Mouse (Mus musculus) layer of hippocampus, adult 2 months (tissue): ENCODE measurements around the gene 1700024G13Rik. TPM values are rescaled to one million over a fixed set of nuclear protein-coding genes. Genes with fewer than 3 reads are reported as not detected.
"Not testable (repeated sequence)": the region's sequence is repeated elsewhere in the genome, so short reads cannot be mapped to it uniquely, and the experiment has no call there.

ENCODE experiments used
- DNase-seq, 2 experiments: peaks; one replicate each; pipeline ENCODE4 v3.0.0; 2022; ENCODE audit warnings: low spot score in 2 of 2
- H3K27ac ChIP-seq: fragments of 200-600 bp; 2 replicates; pipeline ENCODE4 v1.8.1; 2022
- H3K4me3 ChIP-seq: fragments of 200-600 bp; 2 replicates; pipeline ENCODE4 v1.8.1; 2022; ENCODE audit warnings: mild to moderate bottlenecking
- CTCF ChIP-seq: fragments of 200-600 bp; conservative IDR thresholded peaks from 2 replicates; pipeline ENCODE4 v1.8.1; 2022; ENCODE audit warnings: antibody characterized with exemption, mild to moderate bottlenecking, moderate library complexity
- long read RNA-seq, 2 experiments: library from polyadenylated mRNA; stranded (forward); transcript quantifications; one replicate each; pipeline ENCODE4 v2.0.0; 2021; ENCODE audit warnings: borderline mapping rate in 2 of 2
- total RNA-seq, 2 experiments: library from RNA; stranded (reverse); gene quantifications; 2 replicates each; pipeline ENCODE4 v1.2.3; 2021

The 1700024G13Rik gene
- under 1 TPM in 1 of 2 experiments, not detected in 1; 0.61 TPM for total RNA-seq
- long read RNA-seq, experiment 1 = 0 reads
- long read RNA-seq, experiment 2 = 0 reads

DNA sequence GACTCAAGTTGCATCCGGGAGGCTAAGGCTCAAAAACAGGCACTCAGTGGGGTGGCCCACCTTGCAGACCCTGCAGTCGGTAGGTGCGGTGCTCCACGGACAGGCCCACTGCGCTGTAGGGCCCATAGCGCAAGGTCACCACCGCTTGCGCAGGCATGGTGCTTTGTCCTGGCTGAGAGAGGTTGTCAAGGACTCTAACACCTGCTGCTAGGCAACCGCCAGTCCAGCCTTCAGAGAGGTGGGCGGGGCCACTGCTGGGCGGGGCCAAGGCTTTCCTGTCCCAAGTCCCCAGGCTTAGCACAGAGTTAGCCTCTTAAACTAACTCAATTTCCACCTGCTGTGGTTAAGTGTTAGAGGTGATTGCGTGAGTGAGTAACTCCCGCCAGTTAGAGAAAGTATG is at the start of gene 1700024G13Rik:
TSS of gene 1700024G13Rik (minus strand) at position 196 of the 400 bp plus-strand sequence.
- no peak within 1 kb of the TSS for H3K27ac ChIP-seq
- DNase-seq = no peak
- no peak for TF ChIP-seq CTCF
- H3K4me3 ChIP-seq = no peak within 1 kb of the TSS

DNA sequence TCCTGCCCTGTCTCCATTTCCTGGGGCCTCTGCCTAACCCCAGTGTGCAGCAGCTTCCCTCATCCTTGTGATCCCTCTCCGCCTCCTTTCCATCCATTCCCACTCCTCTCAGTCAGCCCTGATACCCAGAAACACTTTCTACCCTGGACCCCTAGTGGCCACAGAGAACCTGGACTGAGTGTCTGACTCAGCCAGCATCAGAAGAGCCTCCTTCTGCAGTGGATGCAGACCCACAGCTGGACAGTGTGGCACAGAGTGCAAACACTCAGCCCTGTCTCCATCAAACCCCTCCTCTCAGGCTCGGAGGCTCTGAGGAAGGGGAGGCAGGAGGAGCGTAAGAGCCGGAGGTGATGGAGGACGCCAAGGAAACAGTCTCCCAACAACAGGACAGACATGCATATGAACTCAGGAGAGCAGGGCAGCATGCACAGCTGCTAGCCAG is 49.2 kb upstream of the 1700024G13Rik start:
- H3K4me3 ChIP-seq = no peak overlapping the region
- no peak overlapping the region for H3K27ac ChIP-seq
- DNase-seq = no peak
- TF ChIP-seq CTCF = peak; percentile 54

GRCm38 (mm10) chr14:32429030-32429602 is 40.9 kb upstream of the 1700024G13Rik start:
- DNase-seq = no peak
- H3K27ac ChIP-seq = no peak overlapping the region
- TF ChIP-seq CTCF = no peak
- H3K4me3 ChIP-seq = no peak overlapping the region

DNA sequence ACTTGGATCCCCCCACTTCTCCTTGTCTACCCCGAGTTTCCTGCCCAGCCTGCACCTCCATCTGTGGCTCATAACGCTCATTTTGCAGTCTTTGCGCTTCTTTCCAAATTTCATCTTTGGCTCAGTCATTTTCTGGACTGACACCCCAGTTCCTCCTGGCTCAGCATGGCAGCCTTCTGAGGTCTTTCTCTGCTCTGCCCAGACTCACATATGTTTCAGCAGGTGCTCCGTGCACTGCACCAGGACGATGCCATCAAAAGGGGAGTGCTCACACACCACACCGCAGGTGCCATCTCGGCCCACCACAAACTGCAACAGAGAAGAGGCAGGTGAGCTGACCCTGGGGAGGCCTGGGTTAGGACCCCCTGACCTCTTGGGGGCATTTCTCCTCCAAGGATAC is 35.8 kb upstream of the 1700024G13Rik start:
- Histone ChIP-seq H3K27ac (no peak overlapping the region), H3K4me3 (no peak overlapping the region)
- no peak for TF ChIP-seq CTCF
- no peak for DNase-seq

DNA sequence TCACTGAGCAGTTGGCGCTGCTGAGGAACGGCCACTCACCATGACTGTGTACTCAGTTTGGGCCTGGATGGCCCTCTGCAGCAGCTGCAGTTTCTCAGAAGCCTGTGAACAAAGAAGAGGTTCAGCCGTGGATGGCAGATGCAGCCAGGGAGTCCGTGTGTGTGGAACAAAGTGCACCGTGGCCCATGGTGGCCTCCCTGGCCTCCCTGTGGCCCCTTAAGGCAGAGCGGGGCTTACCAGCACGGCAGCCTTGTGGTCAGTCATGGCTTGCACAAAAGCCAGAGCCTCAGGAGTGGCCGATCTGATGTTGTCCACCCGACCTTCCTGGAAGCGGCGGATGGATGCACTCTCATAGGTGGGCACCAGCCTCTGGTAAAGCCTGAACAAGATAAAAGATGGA is 30.6 kb upstream of the 1700024G13Rik start:
- H3K27ac ChIP-seq = no peak overlapping the region
- no peak for TF ChIP-seq CTCF
- no peak overlapping the region for H3K4me3 ChIP-seq
- no peak for DNase-seq

DNA sequence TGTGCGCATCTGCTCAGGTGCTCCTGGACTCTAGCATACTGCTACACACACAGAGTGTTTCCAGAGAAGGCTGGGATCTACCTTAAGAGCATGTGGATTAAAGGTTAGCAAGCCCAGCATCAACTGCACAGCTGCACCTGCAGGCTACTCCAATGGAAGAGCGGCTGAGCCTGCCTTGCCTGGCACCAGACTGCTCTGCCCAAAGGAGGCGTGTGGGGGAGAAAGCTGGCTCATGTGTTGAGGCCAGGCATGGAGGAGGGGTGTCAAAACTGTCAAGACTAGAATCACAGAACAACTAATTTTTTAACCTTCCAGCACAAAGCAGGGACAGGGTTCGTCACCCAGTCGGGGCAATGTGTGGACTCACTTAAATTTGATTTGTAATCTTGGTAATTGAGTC is 23.9 kb upstream of the 1700024G13Rik start:
- TF ChIP-seq CTCF = no peak
- H3K4me3 ChIP-seq = no peak overlapping the region

GRCm38 (mm10) chr14:32410084-32410483 is 21.9 kb upstream of the 1700024G13Rik start:
- DNase-seq = no peak
- no peak overlapping the region for H3K27ac ChIP-seq
- H3K4me3 ChIP-seq = no peak overlapping the region
- no peak for TF ChIP-seq CTCF

More for the DNA sequence above, 23.9 kb upstream of the 1700024G13Rik start:
- DNase-seq = no peak
- H3K27ac ChIP-seq = no peak overlapping the region

DNA sequence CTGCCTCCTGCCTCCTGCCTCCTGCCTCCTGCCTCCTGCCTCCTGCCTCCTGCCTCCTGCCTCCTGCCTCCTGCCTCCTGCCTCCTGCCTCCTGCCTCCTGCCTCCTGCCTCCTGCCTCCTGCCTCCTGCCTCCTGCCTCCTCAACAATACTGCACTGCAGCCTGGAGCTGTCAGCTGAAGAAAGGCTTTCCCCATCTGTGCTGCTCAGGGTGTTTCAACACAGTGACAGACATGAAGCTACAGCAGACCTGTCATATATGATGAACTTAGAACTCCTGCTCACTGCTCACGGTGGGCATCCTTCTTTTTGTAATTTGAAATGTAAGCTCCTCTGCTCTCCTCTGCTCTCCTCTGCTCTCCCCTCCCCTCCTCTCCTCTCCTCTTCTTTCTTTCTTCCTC is 17.2 kb upstream of the 1700024G13Rik start:
- DNase-seq, H3K27ac ChIP-seq, H3K4me3 ChIP-seq: not testable (repeated sequence)

GRCm38 (mm10) chr14:32381619-32382018 is 6.6 kb downstream of the 1700024G13Rik start:
- Histone ChIP-seq H3K4me3 (no peak overlapping the region; the same call in 1 of the 2 replicates), H3K27ac (no peak overlapping the region)
- no peak for DNase-seq
- TF ChIP-seq CTCF = no peak

DNA sequence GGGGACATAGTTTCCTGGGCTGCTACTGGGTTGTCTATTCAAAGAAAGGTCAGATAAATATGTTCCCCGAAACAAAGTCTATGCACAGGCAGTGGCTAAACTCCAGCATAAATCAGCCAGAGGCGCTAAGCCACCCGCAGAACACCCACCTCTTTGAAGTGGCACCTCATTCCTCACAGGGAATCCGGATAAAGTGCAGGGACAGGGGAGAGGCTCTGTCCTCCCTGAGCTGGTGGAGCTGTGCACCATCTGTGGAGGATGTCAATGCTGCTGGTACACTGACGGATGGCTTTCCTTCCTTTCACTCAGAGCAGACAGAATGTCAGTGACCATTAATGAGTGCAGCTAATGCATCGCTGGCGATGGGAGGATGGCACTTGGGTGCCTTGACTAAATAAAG is 7.1 kb downstream of the 1700024G13Rik start:
- TF ChIP-seq CTCF = no peak
- Histone ChIP-seq H3K27ac (no peak overlapping the region), H3K4me3 (peak overlapping the region; percentile 6; the same call in 1 of the 2 replicates)
- DNase-seq = no peak

- no peak for TF ChIP-seq CTCF
- DNase-seq = no peak
- Histone ChIP-seq H3K4me3 (no peak overlapping the region), H3K27ac (no peak overlapping the region)
These were observed 8.1 kb downstream of the 1700024G13Rik start for GRCm38 (mm10) chr14:32380099-32380480.

DNA sequence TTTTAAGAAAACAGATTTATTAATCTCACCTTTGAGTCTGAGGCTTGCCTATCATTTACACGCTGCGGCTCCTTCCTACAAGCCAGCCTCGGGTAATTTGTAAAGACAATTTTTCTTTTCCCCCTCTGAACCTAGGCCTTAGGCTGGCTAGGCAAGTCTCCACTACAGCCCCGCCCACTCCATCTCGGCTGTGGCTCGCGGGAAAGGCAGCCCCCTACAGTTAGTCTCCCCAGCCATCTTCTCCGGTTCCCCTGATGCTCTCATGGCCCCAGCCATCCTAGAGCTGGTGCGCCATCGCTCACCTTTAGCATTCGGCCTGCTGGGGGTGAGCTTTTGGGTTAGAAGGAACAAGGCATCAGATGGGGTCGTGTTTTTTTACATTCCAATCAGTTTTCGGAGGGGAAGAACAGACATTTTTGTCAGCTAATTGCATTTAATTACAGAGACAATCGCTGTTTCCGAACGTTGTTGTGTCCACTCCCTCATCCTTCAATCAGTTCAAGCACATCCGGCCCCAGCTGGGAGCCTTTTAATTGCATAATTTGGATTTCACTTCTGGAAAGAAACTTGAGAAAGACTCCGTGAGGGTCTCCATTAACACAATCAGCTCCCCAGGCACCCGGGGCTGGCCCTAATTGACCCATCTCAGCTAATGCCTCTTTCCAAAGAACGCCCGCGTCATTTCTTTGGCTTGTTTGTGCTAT is 8.6 kb downstream of the 1700024G13Rik start:
- H3K4me3 ChIP-seq = no peak overlapping the region
- no peak overlapping the region for H3K27ac ChIP-seq
- TF ChIP-seq CTCF = no peak
- DNase-seq = no peak

DNA sequence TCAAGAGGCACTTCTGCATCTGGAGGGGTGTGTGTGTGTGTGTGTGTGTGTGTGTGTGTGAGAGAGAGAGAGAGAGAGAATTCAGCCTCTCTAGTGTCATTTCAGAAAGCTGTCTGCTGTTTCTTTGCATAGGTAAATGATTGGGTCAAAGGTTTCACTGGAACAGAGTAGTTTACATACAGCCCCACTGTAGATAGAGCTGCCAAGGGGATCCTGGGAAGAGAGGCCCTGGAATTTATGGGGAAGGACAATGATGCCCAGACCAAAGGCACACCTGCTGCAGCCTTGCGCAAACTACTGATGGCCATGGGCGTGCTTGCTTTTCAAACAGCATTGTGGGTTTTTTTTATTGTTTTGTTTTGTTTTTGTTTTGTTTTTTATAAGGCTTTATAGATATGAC is 15.7 kb downstream of the 1700024G13Rik start:
- no peak overlapping the region for H3K4me3 ChIP-seq
- no peak for TF ChIP-seq CTCF
- DNase-seq = no peak
- no peak overlapping the region for H3K27ac ChIP-seq

DNA sequence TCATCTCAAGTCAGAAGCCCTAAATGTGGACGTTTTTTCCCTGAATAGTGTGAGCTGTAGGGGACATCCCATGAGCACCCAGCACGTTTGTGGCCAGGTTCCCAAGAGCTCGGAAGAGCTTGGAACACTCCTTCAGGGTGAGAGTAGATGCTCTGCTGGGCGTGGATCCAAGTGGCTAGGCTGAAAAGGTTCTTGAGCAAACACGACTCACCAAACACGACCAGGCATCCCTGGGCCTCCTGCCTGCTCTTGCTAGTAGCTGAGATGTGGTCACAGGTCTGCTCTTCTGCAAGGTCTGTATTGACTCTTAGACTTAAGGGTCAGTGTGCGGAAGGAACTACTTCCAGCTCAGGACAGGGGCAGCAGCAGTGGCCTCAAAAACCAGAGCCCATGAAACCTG is 18.4 kb downstream of the 1700024G13Rik start:
- no peak overlapping the region for H3K4me3 ChIP-seq
- H3K27ac ChIP-seq = no peak overlapping the region
- no peak for TF ChIP-seq CTCF
- DNase-seq = no peak
